Mouse (Mus musculus): ENCODE measurements at regions not wholly inside any gene's neighbourhood (a gene's known extent, or its start where the extent isn't known, plus 50 kb on each side); places are given as distances from the start of the nearest gene placed in this dataset.
A peak's percentile ranks its signal among the peaks of the same experiment; 100 is the strongest.

GRCm38 (mm10) chr1:46999337-46999736 is 106.7 kb upstream of the Slc39a10 start:
- H3K4me1 ChIP-seq (ENCODE audit: control insufficient read depth, insufficient read depth, insufficient read length, low read length) = no peaks in the 10 kb centered on the region
- no peak overlapping the region for H3K27ac ChIP-seq (ENCODE audit: insufficient read depth, low read depth, low read length)
- H3K36me3 ChIP-seq (ENCODE audit: control insufficient read depth, insufficient read depth, low read length) = no peaks in the 10 kb centered on the region
- no peak overlapping the region for H3K4me3 ChIP-seq (ENCODE audit: low read depth, low read length)
- no peaks in the 10 kb centered on the region for H3K27me3 ChIP-seq (ENCODE audit: control insufficient read depth, insufficient read depth, low read length)
- no peak for TF ChIP-seq POLR2A (IDR thresholded peaks at IDR 0.05; ENCODE audit: low read depth, low read length)
- no peak for TF ChIP-seq CTCF (IDR thresholded peaks at IDR 0.05; ENCODE audit: extremely low read depth, insufficient read length, insufficient replicate concordance, low read depth, low read length)
- WGBS = 49% methylated on average over 3 of the region's 3 CpGs

GRCm38 (mm10) chr1:46985978-46986377 is 93.3 kb upstream of the Slc39a10 start:
- H3K4me3 ChIP-seq (ENCODE audit: low read depth, low read length) = no peak overlapping the region
- TF ChIP-seq CTCF (IDR thresholded peaks at IDR 0.05; ENCODE audit: extremely low read depth, insufficient read length, insufficient replicate concordance, low read depth, low read length) (no peak), POLR2A (IDR thresholded peaks at IDR 0.05; ENCODE audit: low read depth, low read length) (no peak)
- H3K27ac ChIP-seq (ENCODE audit: insufficient read depth, low read depth, low read length) = no peak overlapping the region
- H3K27me3 ChIP-seq (ENCODE audit: control insufficient read depth, insufficient read depth, low read length) = no peaks in the 10 kb centered on the region
- no peaks in the 10 kb centered on the region for H3K4me1 ChIP-seq (ENCODE audit: control insufficient read depth, insufficient read depth, insufficient read length, low read length)
- WGBS = 66% methylated on average over 1 of the region's 1 CpGs
- no peaks in the 10 kb centered on the region for H3K36me3 ChIP-seq (ENCODE audit: control insufficient read depth, insufficient read depth, low read length)

- Histone ChIP-seq H3K27ac (ENCODE audit: insufficient read depth, low read depth, low read length) (no peak overlapping the region), H3K36me3 (ENCODE audit: control insufficient read depth, insufficient read depth, low read length) (no peaks in the 10 kb centered on the region), H3K4me3 (ENCODE audit: low read depth, low read length) (no peak overlapping the region), H3K4me1 (ENCODE audit: control insufficient read depth, insufficient read depth, insufficient read length, low read length) (no peaks in the 10 kb centered on the region), H3K27me3 (ENCODE audit: control insufficient read depth, insufficient read depth, low read length) (no peaks in the 10 kb centered on the region)
- TF ChIP-seq POLR2A (IDR thresholded peaks at IDR 0.05; ENCODE audit: low read depth, low read length) (no peak), CTCF (IDR thresholded peaks at IDR 0.05; ENCODE audit: extremely low read depth, insufficient read length, insufficient replicate concordance, low read depth, low read length) (no peak)
- WGBS = 77% methylated on average over 1 of the region's 1 CpGs
These were observed 90.4 kb upstream of the Slc39a10 start for GRCm38 (mm10) chr1:46983093-46983492.

GRCm38 (mm10) chr1:46970470-46970869 is 77.8 kb upstream of the Slc39a10 start:
- Histone ChIP-seq H3K4me1 (ENCODE audit: control insufficient read depth, insufficient read depth, insufficient read length, low read length) (no peaks in the 10 kb centered on the region), H3K27ac (ENCODE audit: insufficient read depth, low read depth, low read length) (no peak overlapping the region), H3K27me3 (ENCODE audit: control insufficient read depth, insufficient read depth, low read length) (no peaks in the 10 kb centered on the region), H3K36me3 (ENCODE audit: control insufficient read depth, insufficient read depth, low read length) (no peaks in the 10 kb centered on the region), H3K4me3 (ENCODE audit: low read depth, low read length) (no peak overlapping the region)
- TF ChIP-seq CTCF (IDR thresholded peaks at IDR 0.05; ENCODE audit: extremely low read depth, insufficient read length, insufficient replicate concordance, low read depth, low read length) (peak; percentile 11; the same call in 1 of the 2 replicates), POLR2A (IDR thresholded peaks at IDR 0.05; ENCODE audit: low read depth, low read length) (no peak)
- WGBS = 18% methylated on average over 3 of the region's 3 CpGs

- Histone ChIP-seq H3K27me3 (ENCODE audit: control insufficient read depth, insufficient read depth, low read length) (no peaks in the 10 kb centered on the region), H3K27ac (ENCODE audit: insufficient read depth, low read depth, low read length) (no peak overlapping the region), H3K36me3 (ENCODE audit: control insufficient read depth, insufficient read depth, low read length) (no peaks in the 10 kb centered on the region), H3K4me1 (ENCODE audit: control insufficient read depth, insufficient read depth, insufficient read length, low read length) (no peaks in the 10 kb centered on the region), H3K4me3 (ENCODE audit: low read depth, low read length) (no peak overlapping the region)
- 56% methylated on average over 3 of the region's 3 CpGs for WGBS
- TF ChIP-seq POLR2A (IDR thresholded peaks at IDR 0.05; ENCODE audit: low read depth, low read length) (no peak), CTCF (IDR thresholded peaks at IDR 0.05; ENCODE audit: extremely low read depth, insufficient read length, insufficient replicate concordance, low read depth, low read length) (no peak)
These were observed 75.7 kb upstream of the Slc39a10 start for GRCm38 (mm10) chr1:46968361-46968760.

- Histone ChIP-seq H3K4me3 (ENCODE audit: low read depth, low read length) (no peak overlapping the region), H3K4me1 (ENCODE audit: control insufficient read depth, insufficient read depth, insufficient read length, low read length) (no peaks in the 10 kb centered on the region), H3K36me3 (ENCODE audit: control insufficient read depth, insufficient read depth, low read length) (no peaks in the 10 kb centered on the region), H3K27ac (ENCODE audit: insufficient read depth, low read depth, low read length) (no peak overlapping the region), H3K27me3 (ENCODE audit: control insufficient read depth, insufficient read depth, low read length) (no peaks in the 10 kb centered on the region)
- TF ChIP-seq POLR2A (IDR thresholded peaks at IDR 0.05; ENCODE audit: low read depth, low read length) = no peak
- no peak for TF ChIP-seq CTCF (IDR thresholded peaks at IDR 0.05; ENCODE audit: extremely low read depth, insufficient read length, insufficient replicate concordance, low read depth, low read length)
- WGBS = 69% methylated on average over 3 of the region's 3 CpGs
These were observed 74.2 kb upstream of the Slc39a10 start for GRCm38 (mm10) chr1:46966917-46967266.

- TF ChIP-seq POLR2A (IDR thresholded peaks at IDR 0.05; ENCODE audit: low read depth, low read length) = no peak
- TF ChIP-seq CTCF (IDR thresholded peaks at IDR 0.05; ENCODE audit: extremely low read depth, insufficient read length, insufficient replicate concordance, low read depth, low read length) = no peak
- no peak overlapping the region for H3K4me3 ChIP-seq (ENCODE audit: low read depth, low read length)
- no peak overlapping the region for H3K27ac ChIP-seq (ENCODE audit: insufficient read depth, low read depth, low read length)
- WGBS = 62% methylated on average over 5 of the region's 5 CpGs
- no peaks in the 10 kb centered on the region for H3K4me1 ChIP-seq (ENCODE audit: control insufficient read depth, insufficient read depth, insufficient read length, low read length)
- H3K36me3 ChIP-seq (ENCODE audit: control insufficient read depth, insufficient read depth, low read length) = no peaks in the 10 kb centered on the region
- H3K27me3 ChIP-seq (ENCODE audit: control insufficient read depth, insufficient read depth, low read length) = no peaks in the 10 kb centered on the region
These were observed 73.6 kb upstream of the Slc39a10 start for GRCm38 (mm10) chr1:46965996-46966916.
